Mouse (Mus musculus): ENCODE data around the gene Syne2.
A peak's percentile ranks its signal among the peaks of the same experiment; 100 is the strongest.
"Not testable (repeated sequence)": the region's sequence is repeated elsewhere in the genome, so short reads cannot be mapped to it uniquely, and the experiment has no call there.

GRCm38 (mm10) chr12:76133081-76133480, 315.1 kb downstream of the Syne2 start:
- not testable (repeated sequence) for TF ChIP-seq POLR2A (IDR thresholded peaks at IDR 0.05; ENCODE audit: insufficient read depth, low read length); EP300 (IDR thresholded peaks at IDR 0.05; ENCODE audit: insufficient read depth, low read depth, low read length)
- peak; percentile 43 for TF ChIP-seq CTCF (IDR thresholded peaks at IDR 0.05; ENCODE audit: low read depth, low read length)

All from ES-Bruce4 (cell line).